10 mouse cellular contexts compared by ENCODE assay signal in genomic region chr3:30219891-30220290, GRCm38 (mm10).
A peak's percentile ranks its signal among the peaks of the same experiment; 100 is the strongest.
DNase-seq lines count a peak whose midpoint lies in the region; ATAC-seq and TF ChIP-seq lines count a peak whose summit lies in the region.
"Had no signal": no experiment of that assay in that cellular context is flagged by ENCODE, and none has a peak within 500 bp of the region (broad histone marks: within the 10 kb centered on the region; RNA-seq: fewer than 3 reads in every experiment).

No protein-coding gene starts in this region.

- 45% methylated on average over 8 of the region's 8 CpGs for WGBS in heart, embryonic 16.5 days
- WGBS in embryonic facial prominence, embryonic 14.5 days = 32% methylated on average over 8 of the region's 8 CpGs
- WGBS in hindbrain, postnatal 0 days = 31% methylated on average over 8 of the region's 8 CpGs
- 7% methylated on average over 8 of the region's 8 CpGs for WGBS in midbrain, embryonic 14.5 days

- H3K4me3 ChIP-seq in heart, embryonic 16.5 days (ENCODE audit: low read length) = peak overlapping the region; percentile 47
- H3K4me3 ChIP-seq in embryonic facial prominence, embryonic 14.5 days (ENCODE audit: low read depth, low read length) = peak overlapping the region; percentile 27
- H3K4me3 ChIP-seq in hindbrain, postnatal 0 days (ENCODE audit: low read length) = peak overlapping the region; percentile 20
- H3K4me3 ChIP-seq in midbrain, embryonic 14.5 days (replicated peaks; ENCODE audit: low read depth, low read length) = peak overlapping the region; percentile 20
- H3K4me3 ChIP-seq: layer of hippocampus, adult 2 months had no signal

- DNase-seq in heart, postnatal 25 days (ENCODE audit: low spot score) = no peak
- DNase-seq in embryonic facial prominence, embryonic 14.5 days (ENCODE audit: low spot score) = no peak
- DNase-seq in hindbrain, postnatal 0 days (ENCODE audit: low spot score) = no peak
- peak; percentile 36 for DNase-seq in midbrain, embryonic 14.5 days
- DNase-seq in spleen, postnatal 14 days (ENCODE audit: low spot score in 2 of 2) = no peak
- no peak for DNase-seq in thymus, postnatal 10 days (ENCODE audit: low spot score in 2 of 2)

- H3K27me3 ChIP-seq in heart, embryonic 16.5 days (ENCODE audit: control insufficient read depth, insufficient read depth, low read length) = no peaks in the 10 kb centered on the region
- H3K27me3 ChIP-seq in embryonic facial prominence, embryonic 14.5 days (replicated peaks; ENCODE audit: control insufficient read depth, insufficient read depth, low read length) = peaks cover 36% of the 10 kb centered on the region
- peaks cover 18% of the 10 kb centered on the region for H3K27me3 ChIP-seq in hindbrain, postnatal 0 days (ENCODE audit: insufficient read depth, low read length)
- peaks cover 36% of the 10 kb centered on the region for H3K27me3 ChIP-seq in midbrain, embryonic 14.5 days (ENCODE audit: control insufficient read depth, insufficient read depth, low read length)

- intact Hi-C loops in heart, postnatal 25 days (cut with DNase I) = no loop called here

- no peaks in the 10 kb centered on the region for H3K36me3 ChIP-seq in heart, embryonic 16.5 days (ENCODE audit: control insufficient read depth, insufficient read depth)
- H3K36me3 ChIP-seq in embryonic facial prominence, embryonic 14.5 days (ENCODE audit: control insufficient read depth, insufficient read depth, low read length) = no peaks in the 10 kb centered on the region
- no peaks in the 10 kb centered on the region for H3K36me3 ChIP-seq in hindbrain, postnatal 0 days (ENCODE audit: insufficient read depth, low read length)
- no peaks in the 10 kb centered on the region for H3K36me3 ChIP-seq in midbrain, embryonic 14.5 days (ENCODE audit: control insufficient read depth, insufficient read depth, low read length)

- no peak for TF ChIP-seq CTCF in hindbrain, postnatal 0 days (IDR thresholded peaks at IDR 0.05; ENCODE audit: low read depth)

- peaks cover 4% of the 10 kb centered on the region; the same call in 1 of the 2 replicates for H3K4me1 ChIP-seq in heart, embryonic 16.5 days (ENCODE audit: control insufficient read depth, insufficient read depth, low read length)
- peaks cover 13% of the 10 kb centered on the region; the same call in 1 of the 2 replicates for H3K4me1 ChIP-seq in embryonic facial prominence, embryonic 14.5 days (ENCODE audit: control insufficient read depth, insufficient read depth, low read length)
- no peaks in the 10 kb centered on the region for H3K4me1 ChIP-seq in hindbrain, postnatal 0 days (ENCODE audit: insufficient read depth, low read length)
- peaks cover 15% of the 10 kb centered on the region; the same call in 1 of the 2 replicates for H3K4me1 ChIP-seq in midbrain, embryonic 14.5 days (ENCODE audit: control insufficient read depth, insufficient read depth, low read length)

- no peak for ATAC-seq in heart, embryonic 16.5 days (replicated peaks; ENCODE audit: extremely low read depth, insufficient read depth, low FRiP score)
- ATAC-seq in embryonic facial prominence, embryonic 14.5 days (ENCODE audit: low read depth) = no peak
- ATAC-seq in hindbrain, postnatal 0 days = no peak
- ATAC-seq in midbrain, embryonic 14.5 days (ENCODE audit: low FRiP score, low TSS enrichment) = no peak
- ATAC-seq in megakaryocyte progenitor cell, adult 5-6 weeks (replicated peaks; ENCODE audit: poor library complexity) = no peak

- peak overlapping the region; percentile 74 for H3K4me2 ChIP-seq in heart, embryonic 16.5 days (ENCODE audit: low read depth, low read length)
- peak overlapping the region; percentile 54 for H3K4me2 ChIP-seq in embryonic facial prominence, embryonic 14.5 days (ENCODE audit: low read depth, low read length)
- H3K4me2 ChIP-seq in hindbrain, postnatal 0 days (ENCODE audit: low read depth, low read length) = peak overlapping the region; percentile 50
- H3K4me2 ChIP-seq in midbrain, embryonic 14.5 days (ENCODE audit: low read length) = peak overlapping the region; percentile 52

- no peak overlapping the region for H3K27ac ChIP-seq in heart, embryonic 16.5 days (ENCODE audit: low read length)
- H3K27ac ChIP-seq in embryonic facial prominence, embryonic 14.5 days (replicated peaks; ENCODE audit: low read depth, low read length) = no peak overlapping the region
- H3K27ac ChIP-seq in hindbrain, postnatal 0 days = no peak overlapping the region
- no peak overlapping the region for H3K27ac ChIP-seq in midbrain, embryonic 14.5 days (replicated peaks; ENCODE audit: low read depth, low read length)
- H3K27ac ChIP-seq: layer of hippocampus, adult 2 months; macrophage had no signal

- peak overlapping the region; percentile 51 for H3K9ac ChIP-seq in heart, embryonic 16.5 days (ENCODE audit: low read length)
- peak overlapping the region; percentile 34; the same call in 1 of the 2 replicates for H3K9ac ChIP-seq in embryonic facial prominence, embryonic 14.5 days (ENCODE audit: low read depth, low read length)
- no peak overlapping the region for H3K9ac ChIP-seq in hindbrain, postnatal 0 days (replicated peaks; ENCODE audit: low read length)
- no peak overlapping the region for H3K9ac ChIP-seq in midbrain, embryonic 14.5 days (replicated peaks; ENCODE audit: low read length)

- H3K9me3 ChIP-seq in heart, embryonic 16.5 days (replicated peaks; ENCODE audit: control insufficient read depth, low read length) = no peaks in the 10 kb centered on the region
- no peaks in the 10 kb centered on the region for H3K9me3 ChIP-seq in embryonic facial prominence, embryonic 14.5 days (ENCODE audit: control insufficient read depth, low read length)
- no peaks in the 10 kb centered on the region for H3K9me3 ChIP-seq in hindbrain, postnatal 0 days (ENCODE audit: low read length)
- H3K9me3 ChIP-seq in midbrain, embryonic 14.5 days (ENCODE audit: control insufficient read depth, low read length) = no peaks in the 10 kb centered on the region

Comparison
In these comparisons a context has a peak if more than half of its experiments do, and no peak if none do; other contexts are left out.
1. H3K9ac ChIP-seq: peak in heart, embryonic 16.5 days (single experiment) and embryonic facial prominence, embryonic 14.5 days (single experiment); none in hindbrain, postnatal 0 days (single experiment) and midbrain, embryonic 14.5 days (single experiment).
2. Peak in every context shown above with its lines, with median percentiles within 50 percentile points of each other: H3K4me2 ChIP-seq and H3K4me3 ChIP-seq.